Mouse (Mus musculus) liver, postnatal 0 days (tissue): ENCODE measurements around the gene Tdrd1. TPM values are rescaled to one million over a fixed set of nuclear protein-coding genes. Genes with fewer than 3 reads are reported as not detected.
A peak's percentile ranks its signal among the peaks of the same experiment; 100 is the strongest.

Source experiments
- ATAC-seq: fragments of 200-750 bp; cut with Nextera tagmentation; 2 replicates; pipeline ENCODE4 v1.8.0; 2017; ENCODE audit warnings: mild to moderate bottlenecking, moderate library complexity
- DNase-seq: peaks from one replicate; pipeline ENCODE4 v3.0.0-alpha.2; 2016
- H3K27ac ChIP-seq: fragments of 300-500 bp; sonication (generic); 2 replicates; pipeline ENCODE4 v1.5.1; 2014; ENCODE audit warnings: antibody characterized with exemption, moderate library complexity, mild to moderate bottlenecking, low read depth
- H3K27me3 ChIP-seq: fragments of 300-500 bp; sonication (generic); 2 replicates; pipeline ENCODE4 v1.6.1; 2014; ENCODE audit warnings: low read length, control low read depth, mixed read lengths; ENCODE audit not compliant: insufficient read depth
- H3K36me3 ChIP-seq: fragments of 300-500 bp; sonication (generic); replicated peaks from 2 replicates; pipeline ENCODE4 v1.6.1; 2014; ENCODE audit warnings: mild to moderate bottlenecking, control low read depth, low read length, moderate library complexity, mixed read lengths; ENCODE audit not compliant: insufficient read depth
- H3K4me1 ChIP-seq: fragments of 300-500 bp; sonication (generic); 2 replicates; pipeline ENCODE4 v1.6.1; 2014; ENCODE audit warnings: antibody characterized with exemption, mild to moderate bottlenecking, control low read depth; ENCODE audit not compliant: insufficient read depth
- H3K4me2 ChIP-seq: fragments of 300-500 bp; sonication (generic); 2 replicates; pipeline ENCODE4 v1.6.1; 2014; ENCODE audit warnings: low read depth, mild to moderate bottlenecking, low read length, moderate library complexity, mixed read lengths
- H3K4me3 ChIP-seq: fragments of 300-500 bp; sonication (generic); 2 replicates; pipeline ENCODE4 v1.5.1; 2014; ENCODE audit warnings: low read depth, low read length
- H3K9ac ChIP-seq: fragments of 300-500 bp; sonication (generic); replicated peaks from 2 replicates; pipeline ENCODE4 v1.6.1; 2014; ENCODE audit warnings: mild to moderate bottlenecking, moderate library complexity
- H3K9me3 ChIP-seq: fragments of 300-500 bp; sonication (generic); 2 replicates; pipeline ENCODE4 v1.6.1; 2016; ENCODE audit warnings: mild to moderate bottlenecking, control low read depth, low read length, mixed read lengths
- CTCF ChIP-seq: sonication (generic); IDR thresholded peaks from 2 replicates; pipeline ENCODE4 v1.5.1; 2016; ENCODE audit warnings: antibody characterized with exemption, low read depth
- EP300 ChIP-seq: IDR thresholded peaks from 2 replicates; pipeline ENCODE4 v1.6.1; 2016; ENCODE audit warnings: antibody characterized with exemption, low read depth, mild to moderate bottlenecking
- WGBS: fragments of 180-500 bp; shearing (Covaris S2); extraction: QIAGEN DNeasy Blood & Tissue Kit; methylation state at CpG from one replicate; pipeline ENCODE4 v1.1.7; 2014; ENCODE audit not compliant: insufficient replicate concordance; 5-methylcytosine and 5-hydroxymethylcytosine counted together
- polyA plus RNA-seq: library from polyadenylated mRNA; unstranded; fragments of >200 nt; fragmentation: Nextera tagmentation; extraction: Ambion mirVana; gene quantifications from 2 replicates; pipeline ENCODE4 v1.2.1, GENCODE M21; 2015

Gene Tdrd1
- polyA plus RNA-seq, 1 experiment from 2014 or later: not detected

DNA sequence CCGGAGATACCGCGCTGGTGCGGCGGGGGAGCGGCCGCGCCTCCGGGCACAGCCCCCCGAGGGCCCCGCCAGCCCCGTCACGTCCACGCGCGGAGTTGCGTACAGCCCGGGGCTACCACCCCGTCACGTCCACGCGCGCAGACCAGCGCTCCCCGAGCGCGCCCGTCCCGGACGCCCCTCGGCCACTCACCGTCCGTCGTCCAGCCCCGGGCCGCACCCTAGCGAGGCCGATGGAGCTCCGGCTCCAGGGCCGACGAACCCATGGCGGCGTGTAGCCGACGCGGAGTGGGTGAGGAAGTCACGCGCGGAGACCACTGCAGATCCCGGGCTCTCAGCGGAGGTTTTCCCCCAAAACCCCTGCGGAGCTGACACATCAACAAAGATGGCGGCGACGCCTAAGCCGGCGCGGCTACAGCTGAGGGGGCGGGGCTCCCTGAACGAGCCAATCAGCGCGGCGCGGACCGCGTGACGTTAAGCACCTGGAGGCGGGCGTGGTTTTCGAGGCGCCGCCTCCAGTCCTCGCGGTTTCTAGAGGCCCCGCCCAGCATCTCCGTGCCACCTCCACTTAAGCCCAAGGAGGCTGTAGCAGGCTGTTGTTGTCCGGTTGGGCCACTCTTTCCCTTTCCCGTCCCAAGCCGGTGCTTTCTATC lies 4.1 kb upstream of the Tdrd1 start, which contains the start of gene Ccdc186:
TSS of gene Ccdc186 (minus strand) at position 393 of the 650 bp plus-strand sequence.
- Histone ChIP-seq H3K27me3 (no peaks in the 10 kb centered on the region), H3K4me1 (peaks cover 33% of the 10 kb centered on the region), H3K9me3 (no peaks in the 10 kb centered on the region), H3K4me3 (peak within 1 kb of the TSS; percentile 84), H3K4me2 (peak within 1 kb of the TSS; percentile 88), H3K27ac (peak within 1 kb of the TSS; percentile 83), H3K36me3 (no peaks in the 10 kb centered on the region), H3K9ac (peak within 1 kb of the TSS; percentile 91)
- 2% methylated on average over 79 of the region's 79 CpGs for WGBS
- DNase-seq: peak; percentile 97
- peak; percentile 98 for ATAC-seq
- TF ChIP-seq EP300: no peak
- no peak for TF ChIP-seq CTCF

DNA sequence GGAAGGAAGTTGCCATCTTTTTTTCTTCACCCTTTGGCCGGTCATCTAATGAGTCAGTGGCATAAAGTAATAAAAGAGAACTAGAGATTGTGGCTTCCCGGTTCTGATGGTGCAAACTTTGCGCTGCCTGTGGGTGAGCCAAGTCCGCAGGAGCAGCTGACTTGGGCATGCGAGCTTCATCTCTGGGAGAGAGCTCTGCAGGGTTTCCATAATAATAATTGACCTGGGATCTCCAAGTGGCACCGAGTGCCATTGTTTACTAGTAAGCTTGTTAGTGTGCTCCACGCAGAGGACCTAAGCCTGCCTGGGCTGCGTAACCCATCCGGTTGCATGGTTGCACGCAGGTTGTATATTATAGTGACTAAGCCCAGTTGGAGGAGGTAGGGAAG lies 3.6 kb upstream of the Tdrd1 start:
- Histone ChIP-seq H3K36me3 (no peaks in the 10 kb centered on the region), H3K4me3 (peak overlapping the region; percentile 84), H3K27me3 (no peaks in the 10 kb centered on the region), H3K27ac (peak overlapping the region; percentile 24; the same call in 1 of the 2 replicates), H3K4me2 (peak overlapping the region; percentile 88), H3K9me3 (no peaks in the 10 kb centered on the region), H3K9ac (peak overlapping the region; percentile 91), H3K4me1 (peaks cover 28% of the 10 kb centered on the region)
- DNase-seq (no peak), ATAC-seq (peak; percentile 36)
- 17% methylated on average over 10 of the region's 10 CpGs for WGBS
- TF ChIP-seq EP300: no peak; the same call in 1 of the 2 replicates
- TF ChIP-seq CTCF: no peak

DNA sequence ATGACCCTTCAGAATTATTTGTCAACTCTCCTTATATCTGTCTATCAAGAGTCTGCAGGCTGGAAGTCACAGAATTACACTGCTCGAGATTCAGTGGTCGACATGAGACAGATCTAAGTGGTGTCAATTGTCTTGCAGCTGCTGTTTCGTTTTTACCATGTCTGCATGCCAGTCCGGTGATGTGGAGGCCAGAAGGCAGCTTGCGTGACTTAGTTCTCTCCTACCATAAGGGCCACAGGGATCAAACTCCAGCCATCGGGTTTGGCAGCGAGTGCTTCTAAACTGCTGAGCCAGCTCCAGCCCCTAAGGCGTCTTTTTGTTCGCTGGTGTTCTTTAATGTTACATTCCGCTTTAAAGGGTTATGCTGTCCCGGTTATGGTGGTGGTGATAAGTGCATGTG lies 2.3 kb downstream of the Tdrd1 start:
- peaks cover 6% of the 10 kb centered on the region; the same call in 1 of the 2 replicates for H3K27me3 ChIP-seq
- H3K9ac ChIP-seq: no peak overlapping the region
- no peak for ATAC-seq
- DNase-seq: no peak
- H3K4me2 ChIP-seq: no peak overlapping the region
- no peaks in the 10 kb centered on the region for H3K36me3 ChIP-seq
- no peak overlapping the region for H3K27ac ChIP-seq
- H3K9me3 ChIP-seq: no peaks in the 10 kb centered on the region
- TF ChIP-seq EP300 (no peak), CTCF (no peak)
- 81% methylated on average over 11 of the region's 11 CpGs for WGBS
- H3K4me3 ChIP-seq: no peak overlapping the region
- H3K4me1 ChIP-seq: no peaks in the 10 kb centered on the region

DNA sequence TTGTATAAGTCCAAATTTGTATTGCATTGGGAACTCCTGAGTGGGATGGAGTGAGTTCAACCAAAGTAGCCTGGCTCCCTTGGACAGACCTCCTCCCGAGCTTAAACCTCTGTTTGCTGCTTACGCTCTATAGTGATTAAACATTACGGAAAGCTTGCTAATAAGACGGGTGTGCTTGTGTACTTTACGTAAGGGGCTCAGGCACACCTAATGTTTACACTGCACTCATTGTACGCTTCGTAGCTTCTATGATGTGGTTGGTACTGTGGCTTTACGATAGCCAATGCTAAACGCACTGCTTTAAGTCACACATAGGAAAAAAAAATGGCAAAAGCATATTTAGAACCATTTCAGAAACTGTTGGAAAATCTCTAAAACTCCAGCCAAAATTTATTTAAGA lies 3.3 kb downstream of the Tdrd1 start:
- 68% methylated on average over 9 of the region's 9 CpGs for WGBS
- no peaks in the 10 kb centered on the region for H3K36me3 ChIP-seq

DNA sequence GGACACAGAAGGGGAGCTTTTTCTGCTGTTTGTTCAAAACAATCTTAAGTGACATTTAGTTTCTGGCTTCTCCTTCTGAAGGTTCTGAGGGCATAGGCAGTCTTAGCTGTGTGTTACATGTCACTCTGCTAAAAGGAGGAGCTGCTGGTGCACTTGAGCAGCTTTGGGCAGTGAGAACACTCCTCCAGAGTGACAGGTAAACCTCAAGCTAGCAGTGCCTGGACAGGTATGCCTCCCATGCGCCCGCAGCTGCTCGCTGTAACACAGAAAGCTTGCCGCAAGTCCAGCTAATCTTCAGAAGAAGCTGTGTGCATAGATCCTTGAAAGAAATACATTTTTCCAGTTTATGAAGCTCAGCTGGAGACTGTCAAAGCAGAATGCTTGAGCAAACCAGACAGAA lies 4.2 kb downstream of the Tdrd1 start:
- DNase-seq (no peak), ATAC-seq (no peak)
- WGBS: 89% methylated on average over 4 of the region's 4 CpGs
- Histone ChIP-seq H3K36me3 (no peaks in the 10 kb centered on the region), H3K4me2 (no peak overlapping the region), H3K27me3 (peaks cover 6% of the 10 kb centered on the region; the same call in 1 of the 2 replicates), H3K9ac (no peak overlapping the region), H3K9me3 (no peaks in the 10 kb centered on the region), H3K4me1 (no peaks in the 10 kb centered on the region), H3K27ac (no peak overlapping the region), H3K4me3 (no peak overlapping the region)
- TF ChIP-seq EP300 (no peak), CTCF (no peak)

More for the DNA sequence above, 3.3 kb downstream of the Tdrd1 start:
- no peaks in the 10 kb centered on the region for H3K9me3 ChIP-seq
- no peak overlapping the region for H3K4me2 ChIP-seq
- no peak for DNase-seq
- H3K27me3 ChIP-seq: peaks cover 6% of the 10 kb centered on the region; the same call in 1 of the 2 replicates
- H3K27ac ChIP-seq: no peak overlapping the region
- no peak for ATAC-seq
- no peaks in the 10 kb centered on the region for H3K4me1 ChIP-seq
- no peak overlapping the region for H3K4me3 ChIP-seq
- no peak overlapping the region for H3K9ac ChIP-seq
- TF ChIP-seq EP300: no peak
- no peak for TF ChIP-seq CTCF

DNA sequence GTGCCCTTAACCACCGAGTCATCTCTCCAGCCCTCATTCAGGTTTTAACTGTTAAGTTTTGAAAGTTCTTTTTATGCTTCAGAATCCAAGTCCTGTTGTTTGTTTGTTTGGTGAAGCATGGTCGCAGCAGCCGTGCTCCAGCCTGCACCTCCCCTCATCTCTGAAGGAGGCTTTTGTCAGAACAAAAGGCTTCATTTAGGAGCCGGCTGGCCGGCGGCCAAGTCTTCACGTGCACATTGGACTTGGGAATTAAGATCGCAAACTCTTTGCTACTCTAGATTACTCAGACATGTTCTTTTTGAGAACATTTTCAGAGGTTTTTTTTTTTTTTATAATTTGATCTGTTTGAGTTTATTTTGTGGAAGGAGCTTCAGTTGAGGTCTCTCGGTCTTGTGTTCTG lies 9.3 kb downstream of the Tdrd1 start:
- Histone ChIP-seq H3K4me3 (no peak overlapping the region), H3K9ac (no peak overlapping the region), H3K27me3 (no peaks in the 10 kb centered on the region; the same call in 1 of the 2 replicates), H3K4me2 (no peak overlapping the region), H3K36me3 (no peaks in the 10 kb centered on the region), H3K4me1 (no peaks in the 10 kb centered on the region), H3K27ac (no peak overlapping the region), H3K9me3 (no peaks in the 10 kb centered on the region)
- ATAC-seq: no peak
- 79% methylated on average over 9 of the region's 9 CpGs for WGBS
- DNase-seq: no peak
- TF ChIP-seq CTCF (no peak), EP300 (no peak)
